Mouse (Mus musculus): ENCODE results near the gene Synj2bp.
"Not testable (repeated sequence)": the region's sequence is repeated elsewhere in the genome, so short reads cannot be mapped to it uniquely, and the experiment has no call there.

Gene Synj2bp

DNA sequence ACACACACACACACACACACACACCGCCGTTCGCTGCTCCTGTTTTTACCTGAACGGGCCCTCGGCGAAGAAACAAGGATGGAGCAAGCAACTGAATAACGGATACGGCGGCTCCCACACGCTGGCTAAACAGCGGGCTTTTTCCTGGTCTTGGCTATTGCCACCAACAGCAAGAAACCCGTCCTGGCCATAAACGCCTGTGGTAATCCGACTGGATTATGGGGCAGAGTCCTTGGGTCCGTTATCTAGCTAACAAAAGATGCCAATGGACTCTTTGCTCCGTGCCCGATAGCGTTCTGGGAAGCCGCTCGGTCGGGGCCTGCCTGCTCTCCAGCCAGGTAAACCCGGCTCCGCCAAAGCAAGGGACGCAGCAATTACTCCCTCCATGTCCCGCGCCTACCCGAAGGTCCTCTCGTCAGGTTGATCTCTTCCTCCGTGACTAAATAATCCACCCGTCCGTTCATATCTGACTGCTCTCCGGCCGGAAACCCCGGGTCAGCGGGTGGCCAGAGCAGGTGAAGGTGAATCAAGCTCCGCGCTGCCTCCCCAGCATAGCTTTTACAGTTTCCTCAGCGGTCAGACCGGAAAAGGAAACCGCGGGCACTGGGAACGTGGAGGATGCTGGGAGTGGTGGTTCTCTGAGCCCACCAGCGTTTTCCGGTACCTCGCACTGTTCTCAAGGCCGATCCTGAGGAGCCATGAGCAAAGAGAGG is at the start of gene Synj2bp, which contains the start of gene Gm20498:
Synj2bp (minus strand) TSS at position 596 of the 713 bp plus-strand sequence.
Gm20498 (minus strand) TSS at position 590 of the 713 bp plus-strand sequence.
- peak; percentile 19 for DNase-seq (ENCODE audit: extremely low read depth, low read depth, low spot score)

DNA sequence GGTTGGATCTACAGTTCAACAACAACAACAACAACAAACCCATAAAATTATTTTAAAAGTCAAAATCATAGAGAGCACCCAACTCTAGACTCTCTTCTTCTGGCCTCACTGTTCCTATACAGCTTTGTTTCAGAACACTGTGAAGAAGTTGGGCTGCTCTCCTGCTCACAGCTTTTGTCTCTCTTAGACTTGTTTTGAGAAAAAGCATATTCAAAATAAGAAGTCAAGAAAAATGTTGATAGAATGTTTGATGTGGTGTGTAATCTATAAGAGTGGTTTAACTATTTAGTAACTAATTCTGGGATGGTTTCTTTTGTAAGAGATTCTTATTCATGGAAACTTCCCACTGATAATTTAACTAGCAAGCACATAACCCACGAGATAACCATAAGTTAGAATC is 35.7 kb upstream of the Synj2bp start, which contains the start of gene Adam21:
Adam21 (minus strand) TSS at position 101 of the 400 bp plus-strand sequence.
- no peak for DNase-seq (ENCODE audit: extremely low read depth, low read depth, low spot score)

GRCm38 (mm10) chr12:81567931-81568330 is 35.2 kb upstream of the Synj2bp start:
- DNase-seq (ENCODE audit: extremely low read depth, low read depth, low spot score), result no peak

DNA sequence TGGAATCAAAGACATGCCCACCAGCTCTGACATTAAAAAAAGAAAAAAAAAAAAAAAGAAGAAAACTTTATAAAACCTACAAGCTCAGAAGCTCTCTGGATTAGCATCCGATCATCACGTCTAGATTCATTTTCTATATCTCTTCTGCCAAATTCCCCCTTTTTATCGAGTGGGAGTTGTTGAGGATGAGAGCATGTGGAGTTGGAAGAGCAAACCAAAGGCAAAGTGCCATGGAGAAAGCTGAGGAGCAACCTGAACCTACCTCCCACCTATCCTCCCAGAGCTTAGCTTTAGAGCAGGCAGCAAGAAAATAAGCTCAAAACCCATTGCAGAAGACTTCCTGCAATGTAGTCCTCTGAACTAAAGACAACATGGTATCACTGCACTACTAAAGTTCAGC is 31.5 kb upstream of the Synj2bp start:
- no peak for DNase-seq (ENCODE audit: extremely low read depth, low read depth, low spot score)

DNA sequence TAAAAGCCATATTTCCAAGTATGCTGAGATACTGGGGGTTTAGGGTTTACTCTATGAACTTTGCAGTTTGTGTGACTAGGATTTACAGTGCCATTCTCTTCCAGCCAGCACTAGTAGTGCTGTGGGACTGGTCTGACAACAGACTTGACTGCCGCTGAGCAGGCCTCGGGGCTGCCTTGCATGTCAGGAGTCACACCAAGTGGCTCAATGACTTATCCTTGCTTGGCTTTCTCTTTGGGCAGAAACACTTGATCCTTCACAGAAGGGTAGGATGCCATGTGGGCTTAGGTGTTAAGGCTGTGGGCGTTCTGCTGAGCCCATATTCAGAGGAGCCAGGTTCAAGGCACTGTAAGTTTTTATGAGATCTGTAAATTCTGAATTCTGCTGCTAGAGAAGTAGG is 16.6 kb upstream of the Synj2bp start:
- DNase-seq (ENCODE audit: extremely low read depth, low read depth, low spot score), result no peak

DNA sequence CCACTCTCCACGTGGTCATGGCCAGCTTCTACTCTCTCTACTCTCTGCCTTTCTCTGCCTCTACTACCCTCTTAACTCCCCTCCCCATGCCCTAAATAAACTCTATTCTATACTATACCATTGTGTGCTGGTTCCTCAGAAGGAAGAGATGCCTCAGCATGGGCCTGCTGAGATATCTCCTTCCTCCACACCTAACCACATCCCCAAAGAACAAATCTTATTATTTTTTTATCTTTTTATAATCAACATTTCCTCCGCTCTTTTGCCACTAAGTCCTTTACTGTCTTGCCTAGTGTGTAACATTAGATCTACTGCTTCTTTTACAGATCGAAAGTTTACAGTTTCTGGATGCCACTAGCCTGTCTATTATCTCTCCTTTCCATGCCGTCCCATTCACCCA is 14.5 kb upstream of the Synj2bp start:
- no peak for DNase-seq (ENCODE audit: extremely low read depth, low read depth, low spot score)

GRCm38 (mm10) chr12:81533029-81533419 is 313 bp upstream of the Synj2bp start:
- no peak for DNase-seq (ENCODE audit: extremely low read depth, low read depth, low spot score)

DNA sequence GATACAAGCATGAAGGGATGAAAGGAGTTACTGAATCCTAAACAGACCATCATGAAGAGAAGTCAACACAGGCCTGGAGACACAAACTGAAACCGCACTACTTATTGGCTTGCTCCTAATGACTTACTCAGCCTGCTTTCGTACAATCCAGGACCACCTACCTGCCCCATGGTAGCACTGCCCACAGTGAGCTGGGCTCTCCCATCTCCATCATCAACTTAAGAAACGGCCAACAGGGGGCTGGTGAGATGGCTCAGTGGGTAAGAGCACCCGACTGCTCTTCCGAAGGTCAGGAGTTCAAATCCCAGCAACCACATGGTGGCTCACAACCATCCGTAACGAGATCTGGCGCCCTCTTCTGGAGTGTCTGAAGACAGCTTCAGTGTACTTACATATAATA is 2.1 kb downstream of the Synj2bp start:
- not testable (repeated sequence) for DNase-seq (ENCODE audit: extremely low read depth, low read depth, low spot score)

DNA sequence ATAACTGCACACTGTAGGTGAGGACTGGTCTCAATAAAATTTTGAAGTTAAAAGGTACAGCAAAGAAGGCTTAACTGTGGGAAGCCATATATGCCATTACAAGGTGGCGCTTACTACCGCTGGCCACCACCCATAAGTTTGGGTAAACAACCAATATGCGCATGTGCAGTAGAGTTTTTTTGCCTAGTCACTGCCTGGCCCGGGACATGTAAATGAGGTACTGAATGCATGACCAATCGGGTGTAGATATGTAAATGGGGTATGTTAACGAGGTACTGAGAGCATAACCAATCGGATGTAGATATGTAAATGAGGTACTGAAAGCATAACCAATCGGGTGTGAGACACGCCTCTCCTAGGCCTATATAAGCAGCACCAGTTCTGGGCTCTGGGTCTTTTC is 35.8 kb downstream of the Synj2bp start:
- not testable (repeated sequence) for DNase-seq (ENCODE audit: extremely low read depth, low read depth, low spot score)

- no peak for DNase-seq (ENCODE audit: extremely low read depth, low read depth, low spot score)
Observed at GRCm38 (mm10) chr12:81490491-81490890, 42.2 kb downstream of the Synj2bp start.

GRCm38 (mm10) chr12:81485311-81485710 is 47.4 kb downstream of the Synj2bp start:
- no peak for DNase-seq (ENCODE audit: extremely low read depth, low read depth, low spot score)

GRCm38 (mm10) chr12:81484727-81485191 is 48.0 kb downstream of the Synj2bp start, which contains the start of gene Cox16:
Gene Cox16, minus strand, starts transcription at chr12:81485127.
- peak; percentile 11 for DNase-seq (ENCODE audit: extremely low read depth, low read depth, low spot score)

- no peak for DNase-seq (ENCODE audit: extremely low read depth, low read depth, low spot score)
Observed at GRCm38 (mm10) chr12:81484212-81484611, 48.5 kb downstream of the Synj2bp start.

- no peak for DNase-seq (ENCODE audit: extremely low read depth, low read depth, low spot score)
Observed at GRCm38 (mm10) chr12:81483656-81484055, 49.1 kb downstream of the Synj2bp start.

DNA sequence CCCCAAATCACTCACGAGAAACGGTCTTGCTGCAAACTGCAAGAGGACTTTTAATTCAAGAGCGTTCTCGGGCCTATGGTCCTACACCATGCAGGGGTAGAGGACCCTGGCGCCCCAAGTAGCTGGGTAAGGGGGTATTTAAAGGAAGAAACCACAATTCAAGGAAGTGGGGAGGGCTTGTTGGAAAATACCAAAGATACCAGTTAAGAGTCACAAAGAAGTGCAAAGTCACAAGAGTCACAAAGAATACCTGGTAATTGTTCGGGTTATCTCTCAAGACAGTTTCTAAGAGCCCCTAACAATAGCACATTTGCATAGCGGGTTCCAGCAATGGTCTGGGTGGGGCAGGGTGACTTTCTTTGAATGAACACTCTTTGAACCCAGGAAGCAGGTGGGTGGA is 73.7 kb downstream of the Synj2bp start:
- not testable (repeated sequence) for DNase-seq (ENCODE audit: extremely low read depth, low read depth, low spot score)
